Mouse (Mus musculus): Measurements from ENCODE around the gene Tmem230. TPM values are rescaled to one million over a fixed set of nuclear protein-coding genes. Genes with fewer than 3 reads are reported as not detected.
A peak's percentile ranks its signal among the peaks of the same experiment; 100 is the strongest.

The Tmem230 gene
- polyA plus RNA-seq, 1 experiment from 2014 or later, result 45.3 TPM

- H3K27me3 ChIP-seq (ENCODE audit: control insufficient read depth, insufficient read depth, low read depth, low read length), result no peaks in the 10 kb centered on the region
- ATAC-seq (ENCODE audit: low read depth), result peak; percentile 99
Measured at GRCm38 (mm10) chr2:132262879-132263398, 15.3 kb upstream of the Tmem230 start, which contains the start of gene Cds2. Cds2 (plus strand) TSS chr2:132263148.

GRCm38 (mm10) chr2:132262175-132262574 lies 14.6 kb upstream of the Tmem230 start:
- H3K27ac ChIP-seq (ENCODE audit: low read length), result no peak overlapping the region
- H3K9ac ChIP-seq (ENCODE audit: low read length), result no peak overlapping the region
- no peaks in the 10 kb centered on the region for H3K27me3 ChIP-seq (ENCODE audit: control insufficient read depth, insufficient read depth, low read depth, low read length)
- peaks cover 5% of the 10 kb centered on the region; the same call in 1 of the 2 replicates for H3K4me1 ChIP-seq (replicated peaks; ENCODE audit: control insufficient read depth, insufficient read depth, low read length)
- H3K4me2 ChIP-seq (ENCODE audit: low read depth, low read length), result no peak overlapping the region
- H3K4me3 ChIP-seq (ENCODE audit: low read length), result no peak overlapping the region
- H3K9me3 ChIP-seq (ENCODE audit: control insufficient read depth, low read length), result no peaks in the 10 kb centered on the region
- H3K36me3 ChIP-seq (ENCODE audit: control insufficient read depth, insufficient read depth, low read length), result no peaks in the 10 kb centered on the region
- WGBS, result 66% methylated on average over 6 of the region's 6 CpGs
- ATAC-seq (ENCODE audit: low read depth), result no peak

More at GRCm38 (mm10) chr2:132262879-132263398, 15.3 kb upstream of the Tmem230 start, which contains the start of gene Cds2:
- H3K9me3 ChIP-seq (ENCODE audit: control insufficient read depth, low read length), result no peaks in the 10 kb centered on the region
- WGBS, result 0% methylated on average over 24 of the region's 49 CpGs
- H3K9ac ChIP-seq (ENCODE audit: low read length), result peak within 1 kb of the TSS; percentile 96
- no peaks in the 10 kb centered on the region for H3K36me3 ChIP-seq (ENCODE audit: control insufficient read depth, insufficient read depth, low read length)
- H3K27ac ChIP-seq (ENCODE audit: low read length), result peak within 1 kb of the TSS; percentile 80
- H3K4me2 ChIP-seq (ENCODE audit: low read depth, low read length), result peak within 1 kb of the TSS; percentile 82
- peaks cover 5% of the 10 kb centered on the region; the same call in 1 of the 2 replicates for H3K4me1 ChIP-seq (replicated peaks; ENCODE audit: control insufficient read depth, insufficient read depth, low read length)
- peak within 1 kb of the TSS; percentile 98 for H3K4me3 ChIP-seq (ENCODE audit: low read length)

GRCm38 (mm10) chr2:132260601-132261000 lies 13.0 kb upstream of the Tmem230 start:
- peaks cover 3% of the 10 kb centered on the region; the same call in 1 of the 2 replicates for H3K4me1 ChIP-seq (replicated peaks; ENCODE audit: control insufficient read depth, insufficient read depth, low read length)
- no peak overlapping the region for H3K27ac ChIP-seq (ENCODE audit: low read length)
- no peak overlapping the region for H3K9ac ChIP-seq (ENCODE audit: low read length)
- H3K27me3 ChIP-seq (ENCODE audit: control insufficient read depth, insufficient read depth, low read depth, low read length), result no peaks in the 10 kb centered on the region
- no peak overlapping the region for H3K4me3 ChIP-seq (ENCODE audit: low read length)
- H3K36me3 ChIP-seq (ENCODE audit: control insufficient read depth, insufficient read depth, low read length), result no peaks in the 10 kb centered on the region
- no peaks in the 10 kb centered on the region for H3K9me3 ChIP-seq (ENCODE audit: control insufficient read depth, low read length)
- ATAC-seq (ENCODE audit: low read depth), result no peak
- no peak overlapping the region for H3K4me2 ChIP-seq (ENCODE audit: low read depth, low read length)
- WGBS, result 79% methylated on average over 3 of the region's 3 CpGs

- Histone ChIP-seq H3K4me2 (ENCODE audit: low read depth, low read length) (no peak overlapping the region), H3K9me3 (ENCODE audit: control insufficient read depth, low read length) (no peaks in the 10 kb centered on the region), H3K4me1 (replicated peaks; ENCODE audit: control insufficient read depth, insufficient read depth, low read length) (no peaks in the 10 kb centered on the region), H3K27ac (ENCODE audit: low read length) (no peak overlapping the region), H3K27me3 (ENCODE audit: control insufficient read depth, insufficient read depth, low read depth, low read length) (no peaks in the 10 kb centered on the region), H3K4me3 (ENCODE audit: low read length) (no peak overlapping the region), H3K36me3 (ENCODE audit: control insufficient read depth, insufficient read depth, low read length) (no peaks in the 10 kb centered on the region), H3K9ac (ENCODE audit: low read length) (no peak overlapping the region)
- WGBS, result 91% methylated on average over 6 of the region's 6 CpGs
- no peak for ATAC-seq (ENCODE audit: low read depth)
Measured at GRCm38 (mm10) chr2:132257350-132258068, 9.9 kb upstream of the Tmem230 start.

- peak overlapping the region; percentile 85 for H3K27ac ChIP-seq (ENCODE audit: low read length)
- peaks cover 6% of the 10 kb centered on the region; the same call in 1 of the 2 replicates for H3K4me1 ChIP-seq (replicated peaks; ENCODE audit: control insufficient read depth, insufficient read depth, low read length)
- no peaks in the 10 kb centered on the region for H3K27me3 ChIP-seq (ENCODE audit: control insufficient read depth, insufficient read depth, low read depth, low read length)
- H3K9ac ChIP-seq (ENCODE audit: low read length), result peak overlapping the region; percentile 69
- WGBS, result under 1% methylated on average over 7 of the region's 7 CpGs
- peak overlapping the region; percentile 71 for H3K4me3 ChIP-seq (ENCODE audit: low read length)
- H3K4me2 ChIP-seq (ENCODE audit: low read depth, low read length), result peak overlapping the region; percentile 60
- no peaks in the 10 kb centered on the region for H3K36me3 ChIP-seq (ENCODE audit: control insufficient read depth, insufficient read depth, low read length)
- H3K9me3 ChIP-seq (ENCODE audit: control insufficient read depth, low read length), result no peaks in the 10 kb centered on the region
- ATAC-seq (ENCODE audit: low read depth), result no peak
Measured at GRCm38 (mm10) chr2:132253603-132254002, 6.0 kb upstream of the Tmem230 start.

- H3K4me1 ChIP-seq (replicated peaks; ENCODE audit: control insufficient read depth, insufficient read depth, low read length), result peaks cover 9% of the 10 kb centered on the region; the same call in 1 of the 2 replicates
- no peaks in the 10 kb centered on the region for H3K27me3 ChIP-seq (ENCODE audit: control insufficient read depth, insufficient read depth, low read depth, low read length)
- H3K4me2 ChIP-seq (ENCODE audit: low read depth, low read length), result peak within 1 kb of the TSS; percentile 60
- under 1% methylated on average over 79 of the region's 79 CpGs for WGBS
- H3K9ac ChIP-seq (ENCODE audit: low read length), result peak within 1 kb of the TSS; percentile 69
- peak within 1 kb of the TSS; percentile 71 for H3K4me3 ChIP-seq (ENCODE audit: low read length)
- peak; percentile 99 for ATAC-seq (ENCODE audit: low read depth)
- peak within 1 kb of the TSS; percentile 85 for H3K27ac ChIP-seq (ENCODE audit: low read length)
- no peaks in the 10 kb centered on the region for H3K9me3 ChIP-seq (ENCODE audit: control insufficient read depth, low read length)
- H3K36me3 ChIP-seq (ENCODE audit: control insufficient read depth, insufficient read depth, low read length), result no peaks in the 10 kb centered on the region
Measured at GRCm38 (mm10) chr2:132252542-132253528, 5.2 kb upstream of the Tmem230 start, which contains the start of gene Pcna. Pcna (minus strand) TSS chr2:132253314.

- Histone ChIP-seq H3K4me1 (replicated peaks; ENCODE audit: control insufficient read depth, insufficient read depth, low read length) (peaks cover 10% of the 10 kb centered on the region), H3K27me3 (ENCODE audit: control insufficient read depth, insufficient read depth, low read depth, low read length) (no peaks in the 10 kb centered on the region), H3K27ac (ENCODE audit: low read length) (peak overlapping the region; percentile 54; the same call in 1 of the 2 replicates), H3K9ac (ENCODE audit: low read length) (peak overlapping the region; percentile 67), H3K4me2 (ENCODE audit: low read depth, low read length) (peak overlapping the region; percentile 58), H3K9me3 (ENCODE audit: control insufficient read depth, low read length) (no peaks in the 10 kb centered on the region), H3K36me3 (ENCODE audit: control insufficient read depth, insufficient read depth, low read length) (no peaks in the 10 kb centered on the region), H3K4me3 (ENCODE audit: low read length) (peak overlapping the region; percentile 71)
- WGBS, result 4% methylated on average over 8 of the region's 8 CpGs
- no peak for ATAC-seq (ENCODE audit: low read depth)
Measured at GRCm38 (mm10) chr2:132251911-132252310, 4.3 kb upstream of the Tmem230 start.

GRCm38 (mm10) chr2:132243370-132243769 lies 4.2 kb downstream of the Tmem230 start:
- no peaks in the 10 kb centered on the region for H3K27me3 ChIP-seq (ENCODE audit: control insufficient read depth, insufficient read depth, low read depth, low read length)
- H3K36me3 ChIP-seq (ENCODE audit: control insufficient read depth, insufficient read depth, low read length), result peaks cover 6% of the 10 kb centered on the region; the same call in 1 of the 2 replicates
- H3K9me3 ChIP-seq (ENCODE audit: control insufficient read depth, low read length), result no peaks in the 10 kb centered on the region
- no peak overlapping the region for H3K4me3 ChIP-seq (ENCODE audit: low read length)
- H3K9ac ChIP-seq (ENCODE audit: low read length), result no peak overlapping the region
- H3K27ac ChIP-seq (ENCODE audit: low read length), result no peak overlapping the region
- H3K4me2 ChIP-seq (ENCODE audit: low read depth, low read length), result no peak overlapping the region
- WGBS, result 87% methylated on average over 3 of the region's 3 CpGs
- ATAC-seq (ENCODE audit: low read depth), result no peak
- H3K4me1 ChIP-seq (replicated peaks; ENCODE audit: control insufficient read depth, insufficient read depth, low read length), result peaks cover 7% of the 10 kb centered on the region

All from lung, embryonic 16.5 days (tissue).